Mouse (Mus musculus) cerebellum, adult 2 months (tissue): ENCODE results near the gene Gp1ba. TPM values are rescaled to one million over a fixed set of nuclear protein-coding genes. Genes with fewer than 3 reads are reported as not detected.
A peak's percentile ranks its signal among the peaks of the same experiment; 100 is the strongest.

Source experiments
- DNase-seq, 2 experiments: peaks; one replicate each; pipeline ENCODE4 v3.0.0; 2021
- H3K27ac ChIP-seq: fragments of 200-500 bp; 2 replicates; pipeline ENCODE4 v1.5.1; 2012; ENCODE audit warnings: low read length, control low read depth, inconsistent platforms; ENCODE audit not compliant: insufficient read depth
- H3K27me3 ChIP-seq: fragments of 200-500 bp; 2 replicates; pipeline ENCODE4 v1.6.1; 2012; ENCODE audit warnings: inconsistent platforms, mild to moderate bottlenecking, low read length, moderate library complexity; ENCODE audit not compliant: control insufficient read depth, insufficient read depth
- H3K4me1 ChIP-seq: fragments of 200-500 bp; 2 replicates; pipeline ENCODE4 v1.6.1; 2011; ENCODE audit warnings: low read length; ENCODE audit not compliant: control insufficient read depth, insufficient read depth
- H3K4me3 ChIP-seq: fragments of 200-500 bp; replicated peaks from 2 replicates; pipeline ENCODE3; 2011; ENCODE audit warnings: mild to moderate bottlenecking, low read depth, low read length, control low read depth; ENCODE audit not compliant: insufficient read depth
- CTCF ChIP-seq: fragments of 200-500 bp; IDR thresholded peaks from 2 replicates; pipeline ENCODE4 v1.5.1; 2011; ENCODE audit warnings: low read depth, mild to moderate bottlenecking, control low read depth, low read length, moderate library complexity, borderline replicate concordance; ENCODE audit not compliant: insufficient read depth
- POLR2A ChIP-seq: fragments of 200-500 bp; IDR thresholded peaks from 2 replicates; pipeline ENCODE4 v1.6.1; 2011; ENCODE audit warnings: low read length, control low read depth, borderline replicate concordance; ENCODE audit not compliant: insufficient read depth
- WGBS: fragments of 180-500 bp; shearing (Covaris S2); methylation state at CpG from one replicate; pipeline ENCODE4 v1.1.7; 2018; 5-methylcytosine and 5-hydroxymethylcytosine counted together
- polyA plus RNA-seq: library from polyadenylated mRNA; depleted of rRNA; stranded (reverse); fragments of >200 nt; gene quantifications from 2 replicates; pipeline ENCODE4 v1.2.3, GENCODE M21; 2012

Gp1ba gene
- polyA plus RNA-seq, 1 experiment, result not detected

- no peaks in the 10 kb centered on the region; the same call in 1 of the 2 replicates for H3K4me1 ChIP-seq
- H3K4me3 ChIP-seq, result peak overlapping the region; percentile 85
- H3K27ac ChIP-seq, result no peak overlapping the region
- TF ChIP-seq POLR2A (no peak), CTCF (no peak)
- no peaks in the 10 kb centered on the region for H3K27me3 ChIP-seq
- 67% methylated on average over 14 of the region's 14 CpGs for WGBS
- peak in 1 of 2 experiments; percentile 13 for DNase-seq
Measured at GRCm38 (mm10) chr11:70667271-70668150, 28.6 kb downstream of the Gp1ba start.

DNA sequence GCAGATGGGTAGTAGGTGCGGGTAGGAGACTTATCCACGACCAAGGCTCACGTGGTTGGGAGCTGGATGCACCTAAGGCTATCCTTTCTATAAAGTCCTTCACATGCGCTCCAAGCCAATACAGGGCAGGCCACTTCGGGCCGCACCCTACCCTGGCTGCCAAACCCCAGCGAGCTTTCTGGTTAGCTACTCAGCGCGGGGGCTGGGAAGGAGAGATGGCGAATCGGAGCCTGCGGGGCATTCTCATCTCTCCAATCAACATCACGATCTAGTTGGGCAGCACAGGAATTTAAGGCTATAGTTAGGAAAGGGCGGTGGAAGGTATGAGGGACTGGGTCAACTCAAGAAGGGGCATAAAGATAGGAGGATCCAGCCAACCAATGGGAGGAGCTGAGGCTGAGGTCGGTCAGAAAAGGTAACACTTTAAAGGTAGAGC, 29.4 kb downstream of the Gp1ba start:
- DNase-seq, result no peak
- Histone ChIP-seq H3K4me1 (no peaks in the 10 kb centered on the region; the same call in 1 of the 2 replicates), H3K4me3 (peak overlapping the region; percentile 85), H3K27me3 (no peaks in the 10 kb centered on the region), H3K27ac (0 out of 2 replicates have a peak overlapping the region, but pooled peaks have one; percentile 4)
- TF ChIP-seq CTCF (no peak), POLR2A (peak; percentile 16; the same call in 1 of the 2 replicates)
- WGBS, result under 1% methylated on average over 15 of the region's 15 CpGs

GRCm38 (mm10) chr11:70668771-70669505, 30.0 kb downstream of the Gp1ba start, which contains the start of gene Spag7:
TSS of gene Spag7 (minus strand) at chr11:70669416.
- peak within 1 kb of the TSS; percentile 92 for H3K27ac ChIP-seq
- no peaks in the 10 kb centered on the region for H3K27me3 ChIP-seq
- H3K4me3 ChIP-seq, result peak within 1 kb of the TSS; percentile 85
- WGBS, result under 1% methylated on average over 44 of the region's 44 CpGs
- TF ChIP-seq POLR2A (peak; percentile 82), CTCF (no peak)
- H3K4me1 ChIP-seq, result no peaks in the 10 kb centered on the region; the same call in 1 of the 2 replicates
- peak; percentile 98 to 100 for DNase-seq

DNA sequence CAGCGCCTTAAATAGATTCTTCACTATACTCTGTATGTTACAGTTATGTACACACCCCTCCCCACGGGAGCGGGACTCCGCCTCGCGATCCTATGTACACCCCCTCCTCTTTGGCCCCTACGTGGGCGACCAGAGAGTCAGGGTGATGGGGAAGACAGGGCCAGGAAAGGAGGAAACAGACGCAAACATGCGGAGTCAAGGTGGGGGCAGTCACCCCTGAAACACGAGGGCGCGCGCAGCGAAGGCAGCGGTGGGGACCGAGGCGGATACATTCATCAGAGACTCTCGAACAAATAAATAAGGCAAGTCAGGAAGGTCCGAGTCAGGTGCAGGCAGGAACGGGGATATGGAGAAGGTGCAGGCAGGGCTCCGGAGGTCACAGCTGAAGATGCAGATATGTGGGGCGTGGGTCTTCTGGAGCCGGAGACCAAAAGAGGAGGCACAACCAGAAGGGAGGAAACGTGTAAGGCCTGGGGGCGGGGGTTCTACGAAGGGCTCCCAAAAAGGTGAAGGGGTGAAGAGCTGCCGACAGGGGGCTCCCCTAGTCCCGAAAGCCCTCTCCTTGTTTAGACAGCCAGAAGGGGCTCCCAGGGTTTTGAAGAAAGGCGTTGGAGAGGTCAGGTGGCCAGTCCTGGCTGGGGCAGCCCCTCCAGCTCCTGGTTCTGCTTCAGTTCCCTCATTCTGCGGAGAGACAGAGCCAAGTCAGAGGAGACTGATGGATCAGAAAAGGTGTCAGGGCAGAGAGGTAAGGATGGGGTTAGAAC, 30.8 kb downstream of the Gp1ba start:
- H3K4me3 ChIP-seq, result peak overlapping the region; percentile 85
- TF ChIP-seq CTCF, result peak; percentile 47; the same call in 1 of the 2 replicates
- TF ChIP-seq POLR2A, result 0 out of 2 replicates have a peak, but pooled peaks have one; percentile 21
- peak; percentile 71 to 79 for DNase-seq
- H3K27ac ChIP-seq, result peak overlapping the region; percentile 77
- under 1% methylated on average over 31 of the region's 31 CpGs for WGBS
- peaks cover 4% of the 10 kb centered on the region for H3K4me1 ChIP-seq
- no peaks in the 10 kb centered on the region for H3K27me3 ChIP-seq

DNA sequence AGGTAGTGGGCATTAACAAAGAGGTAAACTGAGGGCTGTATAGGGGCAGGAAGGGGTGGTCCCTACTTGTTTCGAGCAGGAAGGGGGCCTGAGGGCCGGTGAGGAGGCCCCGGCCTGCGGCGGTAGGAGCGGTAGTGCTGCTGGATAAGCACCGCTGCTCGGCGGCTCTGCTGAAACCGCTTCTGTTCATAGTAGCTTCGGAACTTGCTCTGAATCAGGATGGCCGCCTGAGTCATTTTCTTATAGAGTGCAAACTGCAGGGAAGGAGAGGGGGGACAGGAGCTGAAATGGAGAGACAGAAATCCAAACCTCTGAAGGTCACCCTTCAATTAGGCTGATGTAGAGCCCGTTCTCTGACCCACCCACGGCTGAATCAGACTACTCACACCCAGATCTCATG, 31.6 kb downstream of the Gp1ba start:
- Histone ChIP-seq H3K4me3 (peak overlapping the region; percentile 85), H3K27ac (peak overlapping the region; percentile 77), H3K27me3 (no peaks in the 10 kb centered on the region), H3K4me1 (peaks cover 4% of the 10 kb centered on the region)
- WGBS, result 23% methylated on average over 14 of the region's 14 CpGs
- DNase-seq, result peak in 1 of 2 experiments; percentile 49
- TF ChIP-seq POLR2A (no peak), CTCF (no peak)

DNA sequence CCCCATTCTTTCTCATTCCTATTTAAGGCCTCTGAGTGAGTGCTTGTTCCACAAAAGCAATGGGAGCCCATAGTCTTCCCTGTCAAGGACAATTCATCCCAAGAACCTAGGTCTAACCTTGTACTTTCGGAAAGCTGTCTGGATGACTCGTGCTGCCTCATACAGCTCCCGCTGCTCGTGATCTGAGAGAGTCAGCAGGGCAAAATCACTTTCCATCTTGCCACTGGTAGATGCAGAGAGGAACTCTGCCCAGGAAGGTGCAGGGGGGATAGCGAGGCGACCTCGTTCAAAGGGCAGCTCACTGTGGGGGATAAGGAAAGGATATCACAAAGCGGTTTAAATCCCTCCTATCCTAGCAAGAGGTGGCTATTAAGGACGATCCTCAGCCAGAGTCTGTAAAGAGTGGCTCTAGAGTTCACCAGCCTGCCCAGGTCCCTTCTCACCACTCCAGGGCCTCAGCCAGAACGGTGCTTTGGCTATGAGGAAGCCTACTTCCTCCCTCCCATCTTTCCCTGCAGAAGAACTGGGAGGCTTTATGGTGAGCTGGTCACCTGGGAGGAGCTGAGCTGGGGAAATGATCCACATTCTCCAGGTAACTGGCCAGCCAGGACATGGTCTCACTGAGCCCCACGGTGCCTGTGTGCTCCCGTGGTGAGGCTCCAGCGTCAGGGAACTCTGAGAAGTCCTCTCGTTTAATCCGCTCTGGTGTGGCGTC, 32.6 kb downstream of the Gp1ba start:
- TF ChIP-seq CTCF (no peak), POLR2A (no peak)
- WGBS, result 76% methylated on average over 16 of the region's 16 CpGs
- H3K27ac ChIP-seq, result no peak overlapping the region

GRCm38 (mm10) chr11:70674014-70674413, 35.1 kb downstream of the Gp1ba start:
- H3K27me3 ChIP-seq, result no peaks in the 10 kb centered on the region
- DNase-seq, result peak in 1 of 2 experiments; percentile 27
- TF ChIP-seq CTCF (no peak), POLR2A (no peak)
- no peak overlapping the region for H3K4me3 ChIP-seq
- peaks cover 4% of the 10 kb centered on the region for H3K4me1 ChIP-seq
- 0 out of 2 replicates have a peak overlapping the region, but pooled peaks have one; percentile 28 for H3K27ac ChIP-seq
- 25% methylated on average over 6 of the region's 6 CpGs for WGBS

More for the DNA sequence above, 32.6 kb downstream of the Gp1ba start:
- Histone ChIP-seq H3K4me3 (no peak overlapping the region), H3K4me1 (peaks cover 4% of the 10 kb centered on the region), H3K27me3 (no peaks in the 10 kb centered on the region)
- peak in 1 of 2 experiments; percentile 21 for DNase-seq
